ENCODE assay signal across 9 mouse cellular contexts in genomic region chr10:107799671-107800353, GRCm38 (mm10).
DNase-seq lines count a peak whose midpoint lies in the region; ATAC-seq and TF ChIP-seq lines count a peak whose summit lies in the region.
"Had no signal": no experiment of that assay in that cellular context is flagged by ENCODE, and none has a peak within 500 bp of the region (broad histone marks: within the 10 kb centered on the region; RNA-seq: fewer than 3 reads in every experiment).

No protein-coding gene starts in this region.

- H3K4me3 ChIP-seq in MEL (ENCODE audit: control insufficient read depth in 1 of 2, insufficient read depth in 1 of 2, low read depth in 2 of 2, low read length in 2 of 2), result peak overlapping the region in 1 of 2 experiments; percentile 39; a peak in 1 of 4 replicates
- no peak overlapping the region for H3K4me3 ChIP-seq in forebrain, embryonic 16.5 days (replicated peaks; ENCODE audit: low read length)
- no peak overlapping the region for H3K4me3 ChIP-seq in hindbrain, embryonic 15.5 days
- H3K4me3 ChIP-seq: heart, embryonic 15.5 days had no signal

- H3K4me1 ChIP-seq in MEL (ENCODE audit: control insufficient read depth in 1 of 2, insufficient read depth in 2 of 2, low read length in 2 of 2), result no peaks in the 10 kb centered on the region; a peak in 1 of 4 replicates
- no peaks in the 10 kb centered on the region for H3K4me1 ChIP-seq in forebrain, embryonic 16.5 days (replicated peaks; ENCODE audit: control insufficient read depth, insufficient read depth, low read length)
- no peaks in the 10 kb centered on the region for H3K4me1 ChIP-seq in hindbrain, embryonic 15.5 days (replicated peaks)

- TF ChIP-seq RAD21 in MEL (IDR thresholded peaks at IDR 0.05; ENCODE audit: low read depth, low read length), result peak; percentile 72

- H3K27me3 ChIP-seq in MEL (ENCODE audit: control insufficient read depth in 1 of 2, insufficient read depth in 2 of 2, low read length in 2 of 2), result no peaks in the 10 kb centered on the region; a peak in 1 of 4 replicates
- H3K27me3 ChIP-seq in forebrain, embryonic 16.5 days (replicated peaks; ENCODE audit: control insufficient read depth, insufficient read depth, low read length), result no peaks in the 10 kb centered on the region
- H3K27me3 ChIP-seq in hindbrain, embryonic 15.5 days, result no peaks in the 10 kb centered on the region
- H3K27me3 ChIP-seq: heart, embryonic 15.5 days had no signal

- no peak overlapping the region for H3K9ac ChIP-seq in MEL (ENCODE audit: control insufficient read depth, low read depth, low read length, poor library complexity, severe bottlenecking)
- no peak overlapping the region for H3K9ac ChIP-seq in forebrain, embryonic 16.5 days (replicated peaks; ENCODE audit: low read depth, low read length)
- H3K9ac ChIP-seq in hindbrain, embryonic 15.5 days, result no peak overlapping the region
- H3K9ac ChIP-seq: heart, embryonic 15.5 days had no signal

- no peaks in the 10 kb centered on the region for H3K9me3 ChIP-seq in MEL (replicated peaks; ENCODE audit: insufficient read depth, low read length)
- H3K9me3 ChIP-seq in forebrain, embryonic 16.5 days (ENCODE audit: control insufficient read depth, low read length), result no peaks in the 10 kb centered on the region
- H3K9me3 ChIP-seq in hindbrain, embryonic 15.5 days, result no peaks in the 10 kb centered on the region
- H3K9me3 ChIP-seq: heart, embryonic 15.5 days had no signal

- 11% methylated on average over 7 of the region's 7 CpGs for WGBS in forebrain, embryonic 16.5 days
- WGBS in hindbrain, embryonic 15.5 days, result 13% methylated on average over 7 of the region's 7 CpGs

- TF ChIP-seq EP300 in MEL (IDR thresholded peaks at IDR 0.05; ENCODE audit: low read depth in 1 of 2, low read length in 2 of 2), result no peak

- TF ChIP-seq CTCF in MEL (IDR thresholded peaks at IDR 0.05 in 2 of 3, conservative IDR thresholded peaks at IDR 0.05 in 1 of 3; ENCODE audit: control insufficient read depth in 1 of 3, insufficient read depth in 1 of 3, low read depth in 2 of 3, low read length in 3 of 3, poor library complexity in 1 of 3, severe bottlenecking in 1 of 3), result peak; percentile 26 to 69 (median 68); a peak in 5 of 6 replicates

- DNase-seq in MEL (ENCODE audit: low read depth, low spot score), result peak; percentile 60
- DNase-seq in layer of hippocampus, postnatal 14 days (ENCODE audit: low spot score in 2 of 2), result peak; percentile 39 to 55
- DNase-seq in right cerebral cortex, postnatal 10 days (ENCODE audit: low spot score in 2 of 2), result peak; percentile 66 to 74

- peak; percentile 78 for ATAC-seq in cerebellum, adult (ENCODE audit: insufficient number of reproducible peaks, low FRiP score, low TSS enrichment)
- ATAC-seq in forebrain, embryonic 16.5 days, result peak; percentile 93
- peak; percentile 77; the same call in 1 of the 2 replicates for ATAC-seq in hindbrain, embryonic 15.5 days (ENCODE audit: low FRiP score, low read depth)
- peak; percentile 93 for ATAC-seq in megakaryocyte, adult 5-6 weeks (ENCODE audit: poor library complexity, severe bottlenecking)
- no peak for ATAC-seq in erythroblast, adult 5-6 weeks (replicated peaks; ENCODE audit: low FRiP score, poor library complexity, severe bottlenecking)

- H3K27ac ChIP-seq in MEL (ENCODE audit: control insufficient read depth, low read depth, low read length), result no peak overlapping the region
- no peak overlapping the region for H3K27ac ChIP-seq in forebrain, embryonic 16.5 days (ENCODE audit: low read length)
- H3K27ac ChIP-seq in hindbrain, embryonic 15.5 days (replicated peaks), result no peak overlapping the region
- H3K27ac ChIP-seq: heart, embryonic 15.5 days had no signal

- H3K4me2 ChIP-seq in forebrain, embryonic 16.5 days (ENCODE audit: low read length), result no peak overlapping the region
- H3K4me2 ChIP-seq in hindbrain, embryonic 15.5 days, result no peak overlapping the region
- H3K4me2 ChIP-seq: heart, embryonic 15.5 days had no signal

- H3K79me2 ChIP-seq in MEL (ENCODE audit: control insufficient read depth, insufficient read depth, low read length, poor library complexity), result no peaks in the 10 kb centered on the region

- no peaks in the 10 kb centered on the region for H3K36me3 ChIP-seq in MEL (ENCODE audit: control insufficient read depth in 1 of 2, insufficient read depth in 2 of 2, low read length in 2 of 2)
- no peaks in the 10 kb centered on the region for H3K36me3 ChIP-seq in forebrain, embryonic 16.5 days (ENCODE audit: control insufficient read depth, insufficient read depth)
- no peaks in the 10 kb centered on the region for H3K36me3 ChIP-seq in hindbrain, embryonic 15.5 days
- H3K36me3 ChIP-seq: heart, embryonic 15.5 days had no signal

- no peak for TF ChIP-seq POLR2A in MEL (IDR thresholded peaks at IDR 0.05; ENCODE audit: control insufficient read depth in 1 of 2, insufficient read depth in 1 of 2, low read depth in 1 of 2, low read length in 2 of 2, poor library complexity in 1 of 2)

TF ChIP-seq in MEL, 35 proteins besides CTCF, POLR2A, EP300 and RAD21:
- TF ChIP-seq SMC3 (IDR thresholded peaks at IDR 0.05; ENCODE audit: low read depth, low read length), result peak; percentile 70
- no peak for TF ChIP-seq MEF2A (IDR thresholded peaks at IDR 0.05; ENCODE audit: extremely low read depth, insufficient replicate concordance, low read depth, low read length, poor library complexity, severe bottlenecking)
- peak; percentile 51 for TF ChIP-seq ZC3H11A (IDR thresholded peaks at IDR 0.05; ENCODE audit: low read depth, low read length)
